Mouse (Mus musculus) hindbrain, embryonic 10.5 days (tissue): Measurements from ENCODE around the gene Golga2. TPM values are rescaled to one million over a fixed set of nuclear protein-coding genes. Genes with fewer than 3 reads are reported as not detected.

Experiments
- DNase-seq: peaks from one replicate; pipeline ENCODE4 v3.0.0-alpha.2; 2017; ENCODE audit warnings: low spot score
- H3K27ac ChIP-seq: fragments of 300-500 bp; sonication (generic); 2 replicates; pipeline ENCODE4 v1.5.1; 2016; ENCODE audit warnings: mild to moderate bottlenecking, moderate library complexity
- H3K27me3 ChIP-seq: fragments of 300-500 bp; sonication (generic); 2 replicates; pipeline ENCODE4 v1.6.1; 2016; ENCODE audit warnings: mild to moderate bottlenecking; ENCODE audit not compliant: poor library complexity, insufficient read depth, severe bottlenecking
- H3K36me3 ChIP-seq: fragments of 300-500 bp; sonication (generic); 2 replicates; pipeline ENCODE4 v1.6.1; 2016; ENCODE audit warnings: mild to moderate bottlenecking, moderate library complexity
- H3K4me1 ChIP-seq: fragments of 300-500 bp; sonication (generic); replicated peaks from 2 replicates; pipeline ENCODE4 v1.6.1; 2016; ENCODE audit warnings: mild to moderate bottlenecking
- H3K4me3 ChIP-seq: fragments of 300-500 bp; sonication (generic); 2 replicates; pipeline ENCODE4 v1.5.1; 2016; ENCODE audit warnings: mild to moderate bottlenecking, moderate library complexity
- H3K9me3 ChIP-seq: fragments of 300-500 bp; sonication (generic); 2 replicates; pipeline ENCODE4 v1.6.1; 2016; ENCODE audit warnings: mild to moderate bottlenecking, moderate library complexity
- WGBS: fragments of 180-500 bp; shearing (Covaris S2); methylation state at CpG from one replicate; pipeline ENCODE4 v1.1.7; 2016; 5-methylcytosine and 5-hydroxymethylcytosine counted together
- polyA plus RNA-seq: library from polyadenylated mRNA; unstranded; fragments of >200 nt; fragmentation: Nextera tagmentation; extraction: Ambion mirVana; gene quantifications from 2 replicates; pipeline ENCODE4 v1.2.1, GENCODE M21; 2016

Golga2 gene
- polyA plus RNA-seq, 1 experiment from 2014 or later: 22.6 TPM

DNA sequence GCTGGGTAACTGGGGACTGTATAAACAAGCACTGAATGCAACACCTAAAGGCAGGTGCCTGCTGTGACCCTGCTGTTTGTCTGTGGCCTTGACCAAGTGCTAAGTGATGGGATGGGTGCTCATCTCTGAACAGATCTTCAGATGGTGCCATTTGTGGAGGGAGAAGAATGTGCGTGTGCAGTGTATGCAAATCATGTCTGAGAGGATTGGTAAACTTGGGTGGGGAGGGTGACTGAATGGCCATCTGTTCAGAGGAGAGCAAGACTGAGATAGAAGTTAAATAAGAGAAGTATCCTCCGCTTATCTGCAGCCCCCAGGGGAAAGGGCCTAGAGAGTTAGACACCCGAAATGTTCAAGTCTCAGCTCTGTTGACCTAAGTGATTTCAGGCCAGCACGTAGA, 12.3 kb downstream of the Golga2 start:
- Histone ChIP-seq H3K27me3 (no peaks in the 10 kb centered on the region), H3K27ac (no peak overlapping the region), H3K4me3 (no peak overlapping the region), H3K9me3 (no peaks in the 10 kb centered on the region), H3K4me1 (peaks cover 1% of the 10 kb centered on the region), H3K36me3 (peaks cover 91% of the 10 kb centered on the region)
- WGBS: 93% methylated on average over 4 of the region's 4 CpGs
- no peak for DNase-seq

DNA sequence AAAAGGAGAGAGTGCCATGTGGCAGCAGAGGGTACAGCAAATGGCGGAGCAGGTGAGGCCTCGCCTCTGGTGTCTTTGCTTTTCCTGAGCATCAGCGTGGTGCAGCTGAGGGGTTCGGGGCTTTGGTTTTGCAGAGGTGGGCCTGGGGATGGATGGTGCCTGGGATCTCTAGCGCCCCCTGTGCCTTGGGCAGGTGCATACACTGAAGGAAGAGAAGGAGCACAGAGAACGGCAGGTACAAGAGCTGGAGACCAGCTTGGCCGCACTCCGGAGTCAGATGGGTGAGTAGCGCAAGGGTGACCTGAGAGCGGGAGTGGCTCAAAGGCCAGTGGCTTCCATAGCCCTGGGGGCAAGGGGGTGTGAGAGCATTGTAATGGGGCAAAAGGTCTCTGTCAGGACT, 15.8 kb downstream of the Golga2 start:
- Histone ChIP-seq H3K27ac (no peak overlapping the region), H3K27me3 (no peaks in the 10 kb centered on the region), H3K9me3 (no peaks in the 10 kb centered on the region), H3K36me3 (peaks cover 97% of the 10 kb centered on the region), H3K4me1 (peaks cover 5% of the 10 kb centered on the region), H3K4me3 (no peak overlapping the region)
- 91% methylated on average over 10 of the region's 10 CpGs for WGBS
- DNase-seq: no peak

DNA sequence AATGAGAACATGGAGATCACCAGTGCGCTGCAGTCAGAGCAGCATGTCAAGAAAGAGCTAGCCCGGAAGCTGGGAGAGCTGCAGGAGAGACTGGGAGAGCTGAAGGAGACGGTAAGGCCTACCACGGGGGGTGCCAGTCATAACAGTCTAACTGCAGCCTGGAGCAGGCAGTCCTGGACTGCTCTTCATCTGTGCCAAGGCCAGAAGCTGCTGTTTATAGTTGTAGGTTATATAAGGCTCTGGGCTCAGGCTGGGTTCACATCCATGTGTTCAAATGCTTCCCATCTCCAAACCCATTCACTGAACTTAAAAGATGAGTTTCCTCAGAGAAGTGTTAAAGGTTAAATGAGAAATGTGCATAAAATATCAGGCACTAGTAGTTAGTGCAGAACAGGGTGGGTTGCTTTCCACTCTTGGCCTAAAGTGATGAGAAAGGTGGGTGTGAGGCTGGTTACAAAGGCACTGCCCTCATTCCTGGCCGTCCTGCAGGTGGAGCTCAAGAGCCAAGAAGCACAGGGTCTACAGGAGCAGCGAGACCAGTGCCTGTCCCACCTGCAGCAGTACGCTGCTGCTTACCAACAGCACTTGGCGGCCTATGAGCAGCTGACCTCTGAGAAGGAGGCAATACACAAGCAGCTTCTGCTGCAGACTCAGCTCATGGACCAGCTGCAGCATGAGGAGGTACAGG, 17.1 kb downstream of the Golga2 start:
- DNase-seq: peak; percentile 58
- Histone ChIP-seq H3K9me3 (no peaks in the 10 kb centered on the region), H3K27ac (no peak overlapping the region), H3K27me3 (peaks cover 5% of the 10 kb centered on the region; the same call in 1 of the 2 replicates), H3K36me3 (peaks cover 96% of the 10 kb centered on the region), H3K4me3 (no peak overlapping the region), H3K4me1 (peaks cover 14% of the 10 kb centered on the region)
- 56% methylated on average over 8 of the region's 8 CpGs for WGBS

DNA sequence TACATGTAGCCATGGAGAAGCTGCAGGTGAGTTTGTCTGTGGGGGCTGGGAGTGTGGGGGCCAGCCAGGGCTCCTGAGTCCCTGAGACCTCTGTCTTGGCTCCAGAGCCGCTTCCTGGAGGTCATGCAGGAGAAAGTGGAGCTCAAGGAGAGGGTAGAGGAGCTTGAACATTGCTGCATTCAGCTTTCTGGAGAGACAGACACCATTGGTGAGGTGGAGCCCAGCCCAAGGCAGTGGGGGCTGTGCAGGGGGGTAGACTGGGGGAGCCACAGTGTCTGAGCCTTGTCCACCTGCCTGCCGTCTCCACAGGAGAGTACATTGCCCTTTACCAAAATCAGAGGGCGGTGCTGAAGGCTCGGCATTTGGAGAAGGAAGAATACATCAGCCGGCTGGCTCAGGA, 18.5 kb downstream of the Golga2 start:
- no peak overlapping the region for H3K27ac ChIP-seq
- DNase-seq: no peak

DNA sequence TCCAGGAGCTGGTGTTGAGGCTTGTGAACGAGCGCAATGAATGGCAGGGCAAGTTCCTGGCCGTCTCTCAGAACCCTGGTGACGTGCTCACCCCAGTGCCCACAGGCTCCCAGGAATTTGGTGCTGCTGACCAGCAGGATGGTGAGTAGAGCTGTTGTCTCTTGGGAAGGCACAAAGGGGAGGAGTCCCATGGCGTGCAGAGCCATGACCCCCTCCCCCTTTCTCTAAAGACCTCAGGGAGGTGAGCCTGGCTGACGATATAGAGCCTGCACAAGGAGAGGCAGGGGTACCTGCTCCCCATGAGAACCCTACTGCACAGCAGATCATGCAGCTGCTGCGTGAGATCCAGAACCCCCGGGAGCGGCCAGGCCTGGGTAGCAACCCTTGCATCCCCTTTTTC, 19.0 kb downstream of the Golga2 start:
- DNase-seq: no peak
- H3K4me3 ChIP-seq: no peak overlapping the region
- WGBS: 81% methylated on average over 9 of the region's 9 CpGs
- no peak overlapping the region for H3K27ac ChIP-seq
- peaks cover 32% of the 10 kb centered on the region for H3K4me1 ChIP-seq
- H3K36me3 ChIP-seq: peaks cover 90% of the 10 kb centered on the region
- no peaks in the 10 kb centered on the region for H3K9me3 ChIP-seq
- peaks cover 18% of the 10 kb centered on the region for H3K27me3 ChIP-seq

More for the DNA sequence above, 18.5 kb downstream of the Golga2 start:
- peaks cover 27% of the 10 kb centered on the region for H3K4me1 ChIP-seq
- peaks cover 13% of the 10 kb centered on the region; the same call in 1 of the 2 replicates for H3K27me3 ChIP-seq
- no peak overlapping the region for H3K4me3 ChIP-seq
- no peaks in the 10 kb centered on the region for H3K9me3 ChIP-seq
- H3K36me3 ChIP-seq: peaks cover 95% of the 10 kb centered on the region
- WGBS: 89% methylated on average over 5 of the region's 5 CpGs

DNA sequence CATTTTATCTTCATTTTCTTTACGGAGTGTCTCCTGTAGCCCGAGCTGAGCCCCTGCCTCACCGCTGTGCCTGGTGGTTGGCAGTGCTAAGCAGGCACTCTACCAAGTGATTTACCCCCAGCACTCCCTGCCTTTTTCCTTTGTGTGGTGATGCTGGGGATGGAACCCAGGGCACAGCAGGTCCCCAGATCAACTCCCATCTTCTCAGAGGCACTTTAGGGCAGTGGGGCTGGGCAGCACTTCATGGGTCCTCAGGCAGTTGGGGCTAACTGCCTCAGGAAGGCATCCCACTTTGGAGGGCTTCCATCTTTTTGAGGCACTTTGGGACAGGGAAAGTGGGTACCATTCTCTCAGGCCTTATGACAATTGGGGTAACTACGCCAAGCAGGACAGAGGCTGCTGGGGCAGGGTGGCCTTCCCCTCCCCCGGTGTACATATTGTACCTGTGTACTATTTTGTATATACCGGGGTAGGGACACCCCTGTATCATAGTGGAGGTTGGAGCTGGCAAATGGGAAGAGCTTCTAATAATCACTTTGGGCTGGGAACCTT, 20.1 kb downstream of the Golga2 start:
- WGBS: 90% methylated on average over 6 of the region's 6 CpGs
- H3K36me3 ChIP-seq: peaks cover 78% of the 10 kb centered on the region
- no peaks in the 10 kb centered on the region for H3K9me3 ChIP-seq
- DNase-seq: no peak
- H3K27ac ChIP-seq: no peak overlapping the region
- no peak overlapping the region for H3K4me3 ChIP-seq
- H3K4me1 ChIP-seq: peaks cover 43% of the 10 kb centered on the region
- H3K27me3 ChIP-seq: peaks cover 24% of the 10 kb centered on the region

DNA sequence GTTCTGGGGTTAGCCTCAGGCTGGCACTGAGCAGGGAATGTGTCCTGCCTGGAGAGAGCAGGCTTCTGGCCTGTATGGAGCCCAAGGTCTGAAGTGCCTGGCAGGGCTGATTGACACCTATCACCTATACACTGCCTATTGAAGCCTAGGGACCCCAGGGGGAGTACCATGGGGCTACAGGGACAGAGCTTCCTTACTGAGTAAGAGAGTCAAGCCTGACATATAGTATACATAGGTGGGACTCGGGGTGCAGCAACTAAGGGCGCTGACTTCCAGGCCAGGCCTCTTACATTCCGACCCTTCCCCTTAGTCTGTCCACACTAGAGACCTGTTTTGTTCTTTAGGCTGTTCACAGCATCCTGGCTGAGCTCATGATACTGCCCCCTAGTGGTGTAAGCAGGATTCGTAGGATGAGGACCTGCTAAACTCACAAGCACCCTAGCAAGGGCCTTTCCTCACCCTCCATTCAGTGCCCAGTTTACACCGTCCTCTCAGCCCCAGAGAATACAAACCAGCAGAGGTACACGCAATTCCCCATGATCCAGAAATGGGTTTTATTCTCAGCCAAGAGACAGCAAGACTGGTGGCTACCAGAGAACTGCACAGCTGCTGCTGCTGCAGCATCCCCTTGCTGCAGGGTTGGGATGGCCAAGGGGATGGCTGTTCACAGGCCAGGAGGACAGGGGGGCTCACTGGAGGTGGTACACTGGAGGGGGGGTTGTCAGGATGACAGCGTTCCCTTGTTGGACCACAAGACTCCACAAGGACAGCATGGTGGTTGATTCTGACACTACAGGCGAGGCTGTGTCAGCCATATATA, 21.0 kb downstream of the Golga2 start:
- Histone ChIP-seq H3K4me1 (peaks cover 49% of the 10 kb centered on the region), H3K4me3 (no peak overlapping the region), H3K36me3 (peaks cover 70% of the 10 kb centered on the region), H3K9me3 (no peaks in the 10 kb centered on the region), H3K27ac (no peak overlapping the region; the same call in 1 of the 2 replicates), H3K27me3 (peaks cover 32% of the 10 kb centered on the region)
- DNase-seq: peak; percentile 73
- 55% methylated on average over 8 of the region's 8 CpGs for WGBS

DNA sequence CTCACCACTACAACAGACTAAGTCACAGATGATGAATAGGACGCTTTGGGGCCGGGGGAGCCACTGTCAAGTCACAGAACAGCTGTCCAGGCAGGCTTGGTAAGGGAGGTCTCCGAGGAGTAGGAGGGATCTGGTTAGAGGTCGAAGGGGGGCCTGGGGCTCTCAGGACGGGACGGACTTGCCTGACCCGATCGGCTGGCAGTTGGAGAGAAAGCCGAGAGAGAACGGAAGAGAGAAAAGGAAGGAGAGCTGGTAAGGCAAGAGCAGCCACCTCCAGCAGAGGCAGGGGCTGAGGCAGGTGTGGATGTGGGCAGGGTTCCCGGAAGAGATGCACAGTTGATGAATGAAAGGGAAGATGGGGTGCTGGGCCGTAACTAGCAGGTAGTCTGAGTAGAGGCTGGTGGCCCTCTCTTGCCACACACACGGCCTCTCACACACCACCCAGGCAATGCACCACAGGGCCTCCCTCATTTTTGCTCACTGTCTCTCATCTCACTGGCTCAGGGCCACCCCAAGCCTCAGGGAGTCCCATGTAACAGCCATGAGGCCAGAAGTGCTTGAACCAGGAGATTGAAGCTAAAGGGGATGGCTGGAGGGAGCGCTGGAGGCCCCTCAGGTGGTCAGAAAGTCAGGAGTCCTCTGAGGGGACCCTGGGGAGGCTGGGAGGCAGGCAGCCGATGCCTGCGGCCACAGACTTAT, 21.8 kb downstream of the Golga2 start:
- no peak for DNase-seq
- Histone ChIP-seq H3K27ac (0 out of 2 replicates have a peak overlapping the region, but pooled peaks have one; percentile 29), H3K9me3 (no peaks in the 10 kb centered on the region), H3K36me3 (peaks cover 61% of the 10 kb centered on the region), H3K4me3 (no peak overlapping the region), H3K4me1 (peaks cover 49% of the 10 kb centered on the region), H3K27me3 (peaks cover 41% of the 10 kb centered on the region)
- WGBS: 87% methylated on average over 16 of the region's 16 CpGs

DNA sequence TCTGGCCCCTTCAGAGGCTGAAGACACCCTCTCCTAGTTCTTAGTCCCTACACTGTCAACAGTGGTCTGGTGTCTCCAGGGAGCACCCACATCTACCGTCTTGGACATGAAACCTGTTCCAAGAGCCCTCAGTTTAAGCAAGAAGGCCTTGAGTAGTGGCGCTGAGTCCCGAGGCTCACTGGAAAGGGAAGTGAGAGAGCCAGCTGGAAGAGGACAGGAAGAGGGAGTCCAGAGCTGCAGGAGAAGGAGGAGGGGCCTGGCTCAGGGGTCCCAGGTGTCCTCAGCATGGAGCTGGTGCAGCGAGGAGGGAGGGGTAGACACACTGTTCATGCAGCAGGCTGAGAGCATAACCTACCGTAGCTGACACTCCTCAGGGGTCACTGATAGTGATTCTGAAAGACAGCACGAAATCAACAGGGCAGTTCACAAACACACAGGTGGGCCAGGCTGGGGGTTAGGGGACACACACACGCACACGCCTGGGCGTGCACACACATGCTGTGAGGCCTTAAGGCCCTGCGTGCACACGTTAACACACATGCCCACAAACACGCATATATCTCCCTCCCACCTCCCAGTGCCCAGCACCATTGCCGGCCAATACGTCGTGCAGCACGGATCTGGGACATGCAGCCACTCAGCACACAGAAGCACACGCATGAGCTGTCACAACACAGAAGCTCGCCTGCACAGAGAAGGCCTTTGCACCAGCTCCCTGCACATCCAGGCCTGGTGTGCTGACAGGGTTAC, 23.1 kb downstream of the Golga2 start:
- peaks cover 50% of the 10 kb centered on the region for H3K27me3 ChIP-seq
- WGBS: 85% methylated on average over 18 of the region's 18 CpGs
- DNase-seq: no peak
- H3K9me3 ChIP-seq: no peaks in the 10 kb centered on the region
- no peak overlapping the region for H3K27ac ChIP-seq
- peaks cover 50% of the 10 kb centered on the region for H3K4me1 ChIP-seq
- peak overlapping the region; percentile 78; the same call in 1 of the 2 replicates for H3K4me3 ChIP-seq
- H3K36me3 ChIP-seq: peaks cover 49% of the 10 kb centered on the region

DNA sequence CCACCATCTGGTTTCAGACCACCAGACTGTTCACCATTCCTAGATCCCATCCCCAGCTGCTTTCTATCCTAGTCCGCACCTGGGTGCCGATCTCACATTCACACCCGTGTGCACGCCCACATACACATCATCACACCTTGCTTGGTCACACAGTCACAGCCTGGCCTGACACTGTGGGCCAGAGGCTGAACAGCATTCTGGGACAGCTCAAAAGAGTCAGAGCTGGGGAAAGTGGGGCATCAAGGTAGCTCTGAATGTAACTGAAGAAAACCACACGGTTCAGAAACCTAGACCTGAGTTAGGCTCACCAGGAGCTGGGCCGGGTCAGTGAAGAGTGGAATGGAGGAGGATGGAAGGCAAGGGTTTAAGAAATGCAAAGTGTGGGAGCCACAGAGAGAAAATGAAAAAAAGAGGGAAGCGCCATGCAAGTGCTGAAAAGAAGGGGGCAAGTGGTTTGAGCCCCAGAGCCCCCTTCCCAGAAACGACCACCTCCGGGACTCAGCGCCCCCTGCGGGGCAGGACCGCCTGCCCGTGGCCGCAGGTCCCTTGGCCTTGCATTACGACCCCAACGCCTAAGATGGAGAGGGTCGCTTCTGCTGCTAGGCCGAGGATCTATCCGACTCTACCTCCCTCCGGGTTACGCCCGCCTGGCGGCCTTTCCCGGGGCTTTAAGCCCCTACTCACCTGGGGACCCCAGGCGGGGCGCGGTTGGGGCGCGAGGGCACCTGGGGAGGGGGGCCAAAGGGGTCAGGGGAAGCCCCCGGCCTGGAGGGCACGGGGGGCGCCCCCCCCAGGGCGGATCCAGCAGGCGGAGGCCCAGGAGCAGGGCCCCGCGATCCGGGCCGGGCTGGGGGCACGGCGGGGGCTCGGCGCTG, 24.5 kb downstream of the Golga2 start:
- Histone ChIP-seq H3K4me3 (peak overlapping the region; percentile 78), H3K36me3 (peaks cover 35% of the 10 kb centered on the region), H3K9me3 (no peaks in the 10 kb centered on the region), H3K27ac (peak overlapping the region; percentile 87), H3K27me3 (peaks cover 64% of the 10 kb centered on the region), H3K4me1 (peaks cover 61% of the 10 kb centered on the region)
- no peak for DNase-seq
- WGBS: 9% methylated on average over 41 of the region's 42 CpGs

DNA sequence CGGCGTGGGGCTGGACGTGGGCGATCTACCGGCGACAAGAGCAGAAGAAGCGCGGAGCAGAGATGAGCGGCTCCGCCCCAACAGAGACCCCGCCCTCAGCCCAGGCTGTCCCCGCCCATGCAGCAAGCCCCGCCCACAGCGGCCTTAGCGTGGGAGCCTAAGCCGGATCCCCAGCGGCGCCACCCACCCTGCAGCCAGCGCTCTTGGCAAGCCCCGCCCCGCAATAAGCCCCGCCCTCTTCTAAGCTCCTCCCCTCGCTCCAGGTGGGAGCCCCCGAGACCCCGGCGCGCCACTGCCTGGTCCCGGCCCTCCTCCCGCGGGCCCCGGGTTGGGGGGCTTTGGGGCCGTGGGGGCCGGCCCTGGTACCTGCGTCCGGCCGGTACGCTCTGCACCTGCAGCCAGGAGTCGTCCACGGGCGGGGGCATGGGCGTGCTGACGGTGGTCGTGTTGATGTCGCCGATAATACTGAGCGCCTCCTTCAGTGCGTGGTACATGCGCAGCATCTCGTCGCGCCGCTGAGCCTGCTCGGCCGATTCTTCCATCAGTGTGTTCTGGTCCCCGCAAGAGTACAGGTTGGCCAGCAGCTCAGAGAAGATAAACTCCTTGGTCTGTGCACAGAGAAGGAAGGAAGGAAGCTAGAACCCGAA, 25.3 kb downstream of the Golga2 start:
- peaks cover 66% of the 10 kb centered on the region for H3K4me1 ChIP-seq
- H3K36me3 ChIP-seq: peaks cover 27% of the 10 kb centered on the region
- H3K27ac ChIP-seq: peak overlapping the region; percentile 87
- H3K9me3 ChIP-seq: no peaks in the 10 kb centered on the region
- peak; percentile 93 for DNase-seq
- H3K4me3 ChIP-seq: peak overlapping the region; percentile 78
- 1% methylated on average over 56 of the region's 56 CpGs for WGBS
- peaks cover 71% of the 10 kb centered on the region for H3K27me3 ChIP-seq
